Mouse (Mus musculus) embryonic facial prominence, embryonic 13.5 days (tissue): ENCODE results near the gene Prokr2. TPM values are rescaled to one million over a fixed set of nuclear protein-coding genes. Genes with fewer than 3 reads are reported as not detected.
A peak's percentile ranks its signal among the peaks of the same experiment; 100 is the strongest.
"Not testable (repeated sequence)": the region's sequence is repeated elsewhere in the genome, so short reads cannot be mapped to it uniquely, and the experiment has no call there.

Source experiments
- ATAC-seq: fragments of 200-750 bp; cut with Nextera tagmentation; 2 replicates; pipeline ENCODE4 v1.8.0; 2017; ENCODE audit warnings: low read depth; ENCODE audit not compliant: insufficient number of reproducible peaks, insufficient read depth, low FRiP score, low TSS enrichment
- H3K27ac ChIP-seq: fragments of 300-500 bp; sonication (generic); 2 replicates; pipeline ENCODE4 v1.5.1; 2015; ENCODE audit warnings: moderate library complexity, mild to moderate bottlenecking, inconsistent platforms
- H3K27me3 ChIP-seq: fragments of 300-500 bp; sonication (generic); 2 replicates; pipeline ENCODE4 v1.6.1; 2015; ENCODE audit warnings: mild to moderate bottlenecking, inconsistent platforms
- H3K36me3 ChIP-seq: fragments of 300-500 bp; sonication (generic); 2 replicates; pipeline ENCODE4 v1.6.1; 2015; ENCODE audit warnings: mild to moderate bottlenecking, inconsistent platforms
- H3K4me1 ChIP-seq: fragments of 300-500 bp; sonication (generic); 2 replicates; pipeline ENCODE4 v1.6.1; 2015; ENCODE audit warnings: inconsistent platforms
- H3K4me2 ChIP-seq: fragments of 300-500 bp; sonication (generic); 2 replicates; pipeline ENCODE4 v1.6.1; 2015; ENCODE audit warnings: moderate library complexity, mild to moderate bottlenecking, inconsistent platforms
- H3K4me3 ChIP-seq: fragments of 300-500 bp; sonication (generic); 2 replicates; pipeline ENCODE4 v1.5.1; 2015; ENCODE audit warnings: mild to moderate bottlenecking, inconsistent platforms
- H3K9ac ChIP-seq: fragments of 300-500 bp; sonication (generic); 2 replicates; pipeline ENCODE4 v1.6.1; 2015; ENCODE audit warnings: mild to moderate bottlenecking, inconsistent platforms
- H3K9me3 ChIP-seq: fragments of 300-500 bp; sonication (generic); 2 replicates; pipeline ENCODE4 v1.6.1; 2016; ENCODE audit warnings: inconsistent platforms
- WGBS: fragments of 180-500 bp; shearing (Covaris S2); methylation state at CpG from one replicate; pipeline ENCODE4 v1.1.7; 2015; ENCODE audit warnings: mixed read lengths; 5-methylcytosine and 5-hydroxymethylcytosine counted together
- polyA plus RNA-seq: library from polyadenylated mRNA; unstranded; fragments of >200 nt; fragmentation: Nextera tagmentation; extraction: Ambion mirVana; gene quantifications from 2 replicates; pipeline ENCODE4 v1.2.1, GENCODE M21; 2015

Gene Prokr2
- polyA plus RNA-seq, 1 experiment from 2014 or later = 1.2 TPM

DNA sequence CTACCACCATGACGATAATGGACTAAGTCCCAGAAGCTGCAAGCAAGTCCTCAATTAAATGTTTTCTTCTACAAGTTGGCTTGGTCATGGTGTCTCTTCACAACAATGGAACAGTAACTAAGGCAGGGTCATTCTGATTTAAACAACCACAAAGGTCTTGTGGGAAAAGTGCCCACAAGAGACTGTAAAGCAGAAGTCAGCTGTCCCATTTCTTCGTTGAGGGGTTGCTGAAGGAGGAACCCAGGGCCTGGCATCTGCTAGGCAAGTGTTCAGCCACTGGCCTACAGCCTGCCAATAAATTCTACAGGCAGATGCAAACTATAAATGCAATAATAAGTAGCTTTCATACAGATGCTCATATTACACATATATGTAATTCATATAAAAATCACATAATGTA is 48.0 kb downstream of the Prokr2 start:
- 78% methylated on average over 2 of the region's 2 CpGs for WGBS
- H3K36me3 ChIP-seq = no peaks in the 10 kb centered on the region
- ATAC-seq = no peak

DNA sequence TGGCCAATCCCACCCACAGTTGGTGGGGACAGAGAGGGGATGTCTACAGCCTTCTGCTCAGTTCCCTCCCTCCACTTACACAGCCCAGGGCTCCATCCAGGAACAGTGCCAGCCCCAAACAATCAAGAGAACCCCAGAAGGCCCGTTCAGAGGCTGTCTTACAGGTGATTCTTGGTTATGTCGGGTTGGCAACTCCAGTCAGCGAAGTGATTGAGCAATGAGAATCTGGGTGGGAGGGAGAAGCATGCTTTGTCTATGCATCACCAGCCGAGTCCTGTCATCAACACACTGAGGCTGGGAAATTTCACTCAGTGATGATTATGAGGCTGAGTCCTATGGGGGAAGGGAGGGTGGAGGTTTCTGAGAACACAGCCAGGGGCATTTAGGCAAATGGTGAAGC is 61.7 kb downstream of the Prokr2 start:
- H3K9ac ChIP-seq = no peak overlapping the region
- H3K36me3 ChIP-seq = no peaks in the 10 kb centered on the region
- no peak overlapping the region for H3K27ac ChIP-seq
- no peaks in the 10 kb centered on the region for H3K4me1 ChIP-seq
- no peaks in the 10 kb centered on the region for H3K27me3 ChIP-seq
- no peak overlapping the region for H3K4me2 ChIP-seq
- no peak overlapping the region for H3K4me3 ChIP-seq
- WGBS = 64% methylated on average over 4 of the region's 4 CpGs
- no peak for ATAC-seq
- no peaks in the 10 kb centered on the region for H3K9me3 ChIP-seq

More for the DNA sequence above, 48.0 kb downstream of the Prokr2 start:
- no peaks in the 10 kb centered on the region for H3K9me3 ChIP-seq
- H3K9ac ChIP-seq = no peak overlapping the region
- H3K27ac ChIP-seq = no peak overlapping the region
- H3K4me3 ChIP-seq = no peak overlapping the region
- H3K4me1 ChIP-seq = no peaks in the 10 kb centered on the region
- H3K27me3 ChIP-seq = no peaks in the 10 kb centered on the region
- H3K4me2 ChIP-seq = no peak overlapping the region

DNA sequence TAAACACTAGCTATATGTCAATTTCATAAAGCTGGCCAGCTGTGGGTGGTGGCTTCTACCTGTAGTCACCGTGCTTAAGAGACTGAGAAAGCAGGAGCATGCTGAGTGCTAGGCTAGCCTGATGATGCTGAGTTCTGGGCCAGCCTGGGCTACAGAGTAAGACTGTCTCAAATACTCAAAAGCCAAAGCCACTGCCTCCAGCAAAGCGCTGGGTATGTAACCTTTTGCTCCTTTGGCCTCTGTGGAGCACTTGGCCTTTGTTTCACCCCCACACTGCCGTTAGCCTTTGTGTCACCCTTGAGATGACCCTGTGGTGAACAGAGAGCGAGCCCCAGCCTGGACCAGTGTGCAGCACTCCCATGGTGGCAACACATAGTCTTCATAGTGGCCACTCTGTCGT is 64.7 kb downstream of the Prokr2 start:
- no peak overlapping the region for H3K4me2 ChIP-seq
- H3K27me3 ChIP-seq = no peaks in the 10 kb centered on the region
- H3K36me3 ChIP-seq = no peaks in the 10 kb centered on the region
- H3K9me3 ChIP-seq = no peaks in the 10 kb centered on the region
- WGBS = 69% methylated on average over 5 of the region's 5 CpGs
- H3K4me1 ChIP-seq = no peaks in the 10 kb centered on the region
- H3K27ac ChIP-seq = no peak overlapping the region
- no peak overlapping the region for H3K4me3 ChIP-seq
- ATAC-seq = no peak
- H3K9ac ChIP-seq = no peak overlapping the region

GRCm38 (mm10) chr2:132317178-132317577 is 68.1 kb downstream of the Prokr2 start:
- 82% methylated on average over 1 of the region's 1 CpGs for WGBS
- no peak overlapping the region for H3K9ac ChIP-seq
- no peak overlapping the region for H3K27ac ChIP-seq
- H3K9me3 ChIP-seq = no peaks in the 10 kb centered on the region
- no peak overlapping the region for H3K4me3 ChIP-seq
- no peaks in the 10 kb centered on the region for H3K27me3 ChIP-seq
- no peaks in the 10 kb centered on the region for H3K36me3 ChIP-seq
- ATAC-seq = no peak
- H3K4me2 ChIP-seq = no peak overlapping the region
- no peaks in the 10 kb centered on the region for H3K4me1 ChIP-seq

- H3K4me3 ChIP-seq = no peak overlapping the region
- no peaks in the 10 kb centered on the region for H3K4me1 ChIP-seq
- ATAC-seq = no peak
- H3K4me2 ChIP-seq = no peak overlapping the region
- H3K9me3 ChIP-seq = no peaks in the 10 kb centered on the region
- H3K9ac ChIP-seq = no peak overlapping the region
- H3K36me3 ChIP-seq = no peaks in the 10 kb centered on the region; the same call in 1 of the 2 replicates
- WGBS = 37% methylated on average over 8 of the region's 8 CpGs
- H3K27ac ChIP-seq = no peak overlapping the region
- H3K27me3 ChIP-seq = no peaks in the 10 kb centered on the region
These were observed 69.0 kb downstream of the Prokr2 start for GRCm38 (mm10) chr2:132316041-132316808.

DNA sequence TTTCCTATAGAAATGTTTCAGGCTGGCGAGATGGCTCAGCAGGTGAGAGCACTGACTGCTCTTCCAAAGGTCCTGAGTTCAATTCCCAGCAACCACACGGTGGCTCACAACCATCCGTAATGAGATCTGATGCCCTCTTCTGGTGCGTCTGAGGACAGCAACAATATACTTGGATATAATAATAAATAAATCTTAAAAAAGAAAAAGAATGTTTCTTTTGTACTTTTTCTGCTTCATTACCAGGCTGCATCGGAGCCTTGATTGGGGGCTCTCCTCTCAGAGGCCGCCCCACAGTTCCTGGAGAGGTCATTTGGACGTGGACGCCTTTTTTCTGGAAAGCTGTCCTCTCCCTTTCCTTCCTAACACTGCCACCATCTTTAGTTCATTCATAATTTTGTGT is 71.2 kb downstream of the Prokr2 start:
- H3K4me2 ChIP-seq, H3K9ac ChIP-seq, H3K36me3 ChIP-seq, H3K4me1 ChIP-seq, H3K4me3 ChIP-seq, H3K27me3 ChIP-seq, H3K9me3 ChIP-seq, ATAC-seq, H3K27ac ChIP-seq: not testable (repeated sequence)
- WGBS = 84% methylated on average over 8 of the region's 8 CpGs

- WGBS = 93% methylated on average over 2 of the region's 2 CpGs
These were observed 71.7 kb downstream of the Prokr2 start for GRCm38 (mm10) chr2:132313568-132313967.

GRCm38 (mm10) chr2:132312616-132313015 is 72.6 kb downstream of the Prokr2 start:
- H3K27me3 ChIP-seq = no peaks in the 10 kb centered on the region
- no peaks in the 10 kb centered on the region for H3K4me1 ChIP-seq
- H3K4me2 ChIP-seq = no peak overlapping the region
- 79% methylated on average over 5 of the region's 5 CpGs for WGBS
- H3K9me3 ChIP-seq = no peaks in the 10 kb centered on the region
- no peak overlapping the region for H3K4me3 ChIP-seq
- no peak overlapping the region for H3K27ac ChIP-seq
- ATAC-seq = no peak
- H3K36me3 ChIP-seq = peaks cover 23% of the 10 kb centered on the region
- no peak overlapping the region for H3K9ac ChIP-seq

More at GRCm38 (mm10) chr2:132313568-132313967, 71.7 kb downstream of the Prokr2 start:
- Histone ChIP-seq H3K9me3 (no peaks in the 10 kb centered on the region), H3K4me1 (no peaks in the 10 kb centered on the region), H3K36me3 (peaks cover 14% of the 10 kb centered on the region), H3K9ac (no peak overlapping the region), H3K4me3 (no peak overlapping the region), H3K27me3 (no peaks in the 10 kb centered on the region), H3K27ac (no peak overlapping the region), H3K4me2 (no peak overlapping the region)
- peak; percentile 60; the same call in 1 of the 2 replicates for ATAC-seq

DNA sequence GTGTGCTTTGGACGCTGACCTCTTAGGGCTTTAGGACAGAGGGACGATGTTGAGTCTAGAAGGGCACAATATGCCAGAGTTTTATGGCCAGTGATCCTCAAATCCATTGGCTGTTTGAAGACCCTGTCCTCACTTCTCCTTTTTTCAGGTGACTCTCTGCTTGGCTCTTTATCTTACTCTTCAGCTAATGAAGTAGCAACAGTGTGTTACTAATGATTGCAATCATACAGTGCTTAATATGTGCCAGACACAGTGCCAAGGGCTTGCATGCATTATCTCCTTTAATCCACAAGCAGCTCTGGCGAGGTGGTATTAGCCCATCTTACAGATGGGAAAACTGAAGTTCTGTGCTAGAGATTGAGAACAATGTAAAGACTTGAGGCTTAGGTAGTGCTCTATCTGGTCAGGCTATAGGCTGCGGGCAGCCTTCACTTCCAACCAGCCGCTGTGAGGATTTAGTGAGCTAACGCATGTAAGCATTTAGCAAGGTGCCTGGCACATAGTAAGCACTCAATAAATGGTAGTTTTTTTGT is 75.8 kb downstream of the Prokr2 start:
- Histone ChIP-seq H3K36me3 (peaks cover 52% of the 10 kb centered on the region), H3K9me3 (no peaks in the 10 kb centered on the region), H3K4me3 (no peak overlapping the region), H3K4me2 (no peak overlapping the region), H3K4me1 (no peaks in the 10 kb centered on the region), H3K27ac (no peak overlapping the region), H3K9ac (no peak overlapping the region), H3K27me3 (no peaks in the 10 kb centered on the region)
- ATAC-seq = no peak
- WGBS = 95% methylated on average over 6 of the region's 6 CpGs

- Histone ChIP-seq H3K36me3 (peaks cover 54% of the 10 kb centered on the region), H3K4me2 (no peak overlapping the region), H3K4me3 (no peak overlapping the region), H3K4me1 (no peaks in the 10 kb centered on the region), H3K27ac (no peak overlapping the region), H3K9me3 (no peaks in the 10 kb centered on the region), H3K9ac (no peak overlapping the region), H3K27me3 (no peaks in the 10 kb centered on the region)
- no peak for ATAC-seq
- 94% methylated on average over 6 of the region's 6 CpGs for WGBS
These were observed 76.4 kb downstream of the Prokr2 start for GRCm38 (mm10) chr2:132308829-132309228.

DNA sequence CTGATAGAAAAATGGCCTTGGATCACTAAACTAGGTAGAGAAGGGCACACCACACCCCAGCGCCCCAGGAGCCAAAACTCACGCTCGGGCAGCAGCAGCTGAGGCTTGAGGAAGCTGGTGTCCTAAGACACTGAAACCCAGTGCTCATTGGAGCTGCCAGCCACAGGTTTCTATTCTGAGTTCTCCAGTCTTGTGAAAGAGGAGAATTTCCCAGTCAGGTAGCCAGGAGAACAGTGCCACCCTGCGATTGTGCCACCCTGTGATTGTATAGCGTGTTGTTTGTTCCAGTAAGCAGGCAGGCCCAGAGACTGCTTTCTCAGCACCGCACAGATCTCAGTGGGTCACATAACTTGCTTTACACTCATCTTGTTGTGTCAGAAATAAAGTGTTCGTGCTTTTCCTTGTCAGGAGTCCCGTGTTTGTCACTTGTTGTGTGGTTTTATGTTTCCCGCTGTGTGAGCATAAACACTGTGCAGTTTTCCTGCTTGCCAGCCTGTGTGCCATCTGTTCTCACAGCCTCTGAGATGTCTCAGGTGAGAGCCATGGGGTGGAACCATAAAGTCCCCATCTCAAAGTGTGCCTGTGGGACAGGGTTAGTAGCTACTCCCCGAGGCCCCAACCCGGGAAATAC is 77.9 kb downstream of the Prokr2 start:
- WGBS = 92% methylated on average over 11 of the region's 11 CpGs
- Histone ChIP-seq H3K4me3 (no peak overlapping the region), H3K9me3 (no peaks in the 10 kb centered on the region), H3K36me3 (peaks cover 67% of the 10 kb centered on the region), H3K4me1 (no peaks in the 10 kb centered on the region), H3K9ac (no peak overlapping the region), H3K27ac (no peak overlapping the region), H3K4me2 (no peak overlapping the region), H3K27me3 (no peaks in the 10 kb centered on the region)
- no peak for ATAC-seq

DNA sequence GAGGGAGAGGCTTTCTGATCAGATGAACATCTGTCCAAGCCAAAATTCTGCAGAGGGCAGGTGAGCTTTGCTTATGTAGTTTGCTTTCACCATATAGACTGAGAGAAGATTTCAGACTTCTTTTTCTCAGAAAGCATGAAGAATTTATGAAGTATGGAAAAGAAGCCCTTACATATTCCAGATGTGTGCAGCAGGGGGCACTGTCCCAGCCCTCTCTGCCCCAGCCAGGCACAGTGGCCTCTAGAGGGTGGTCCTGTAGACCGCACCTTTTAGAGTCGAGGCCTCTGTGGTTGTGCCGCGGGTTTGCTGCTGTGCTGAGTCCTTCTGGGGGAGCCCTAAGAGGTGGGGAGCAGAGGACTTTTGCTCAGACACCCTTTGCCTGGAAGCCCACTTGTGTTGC is 79.3 kb downstream of the Prokr2 start:
- H3K4me3 ChIP-seq = no peak overlapping the region
- no peaks in the 10 kb centered on the region for H3K9me3 ChIP-seq
- no peak overlapping the region for H3K27ac ChIP-seq
- no peaks in the 10 kb centered on the region for H3K27me3 ChIP-seq
- ATAC-seq = no peak
- 65% methylated on average over 4 of the region's 4 CpGs for WGBS
- H3K9ac ChIP-seq = no peak overlapping the region
- peaks cover 79% of the 10 kb centered on the region for H3K36me3 ChIP-seq
- H3K4me1 ChIP-seq = no peaks in the 10 kb centered on the region
- no peak overlapping the region for H3K4me2 ChIP-seq
